Mouse (Mus musculus) heart, postnatal 25 days (tissue): ENCODE data around the gene Ifnk. TPM values are rescaled to one million over a fixed set of nuclear protein-coding genes. Genes with fewer than 3 reads are reported as not detected.

Experiments used
- DNase-seq: peaks from one replicate; pipeline ENCODE4 v3.0.0; 2022; ENCODE audit warnings: low spot score
- intact Hi-C: fragments of 180-260 bp; cut with DNase I; formaldehyde crosslinking; loops from one replicate; pipeline ENCODE4 v1.15.1; 2025
- total RNA-seq, 2 experiments: library from RNA; stranded (reverse); gene quantifications; 2 replicates each; pipeline ENCODE4 v1.2.3; 2021

Ifnk gene
- total RNA-seq, 2 experiments from 2014 or later, result not detected

GRCm38 (mm10) chr4:35136996-35137395 lies 14.9 kb upstream of the Ifnk start:
- DNase-seq, result no peak
- intact Hi-C loops, result no loop called here

GRCm38 (mm10) chr4:35138077-35138476 lies 13.8 kb upstream of the Ifnk start:
- no peak for DNase-seq
- intact Hi-C loops, result no loop called here

GRCm38 (mm10) chr4:35140317-35140716 lies 11.5 kb upstream of the Ifnk start:
- no peak for DNase-seq
- intact Hi-C loops, result no loop called here

DNA sequence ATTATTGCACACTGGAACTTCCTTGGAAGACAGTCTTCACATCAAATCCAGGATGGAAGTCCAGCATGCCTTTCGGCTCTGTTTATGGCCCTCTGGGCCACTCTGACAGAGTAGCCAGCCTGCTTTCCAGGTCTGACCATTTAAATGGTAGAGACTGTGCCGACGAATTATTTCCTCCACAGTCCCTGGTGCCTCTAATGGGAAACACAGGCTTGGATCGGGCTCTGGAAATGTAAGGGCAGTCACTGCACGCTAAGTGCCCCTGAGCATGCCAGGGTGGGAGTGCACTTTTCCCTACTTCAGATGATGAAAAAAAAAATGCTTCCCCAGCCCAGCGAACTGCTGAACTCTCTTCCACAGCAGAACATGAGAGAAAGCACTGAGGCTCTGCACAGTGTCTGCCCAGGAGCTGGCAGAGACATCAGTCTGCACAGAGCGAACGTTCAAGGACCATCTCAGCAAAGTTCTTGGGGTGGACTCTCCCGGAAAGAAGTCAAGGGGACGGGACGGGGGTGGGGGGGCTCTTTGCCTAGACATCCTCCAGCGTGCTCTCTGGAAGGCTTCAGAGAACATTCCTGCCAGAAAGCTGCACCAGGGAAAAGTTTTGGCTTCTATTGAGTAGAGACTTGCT lies 8.3 kb upstream of the Ifnk start:
- DNase-seq, result no peak
- intact Hi-C loops, result no loop called here

- no peak for DNase-seq
- intact Hi-C loops, result no loop called here
Observed at GRCm38 (mm10) chr4:35145726-35146125, 6.1 kb upstream of the Ifnk start.

DNA sequence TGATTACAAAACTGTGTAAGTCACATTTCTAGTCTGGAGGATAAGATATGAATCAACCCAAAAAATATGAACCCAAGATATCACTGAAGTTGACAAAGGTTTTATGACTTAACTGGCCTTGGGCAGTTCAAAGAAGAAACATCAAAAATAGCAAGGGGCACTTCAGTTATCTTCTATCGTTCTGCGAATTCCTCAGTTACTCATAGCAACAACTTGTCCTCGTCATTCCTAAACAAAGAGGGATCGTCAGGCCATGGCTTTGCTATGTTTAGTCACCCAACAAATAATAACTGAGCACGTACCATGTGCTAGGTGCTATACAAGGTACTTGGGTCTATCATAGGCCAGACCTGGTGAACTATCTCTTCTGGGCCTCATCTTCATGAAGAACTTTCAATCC lies 5.3 kb upstream of the Ifnk start:
- intact Hi-C loops, result no loop called here
- no peak for DNase-seq

- intact Hi-C loops, result no loop called here
- no peak for DNase-seq
Observed at GRCm38 (mm10) chr4:35148326-35148725, 3.5 kb upstream of the Ifnk start.

DNA sequence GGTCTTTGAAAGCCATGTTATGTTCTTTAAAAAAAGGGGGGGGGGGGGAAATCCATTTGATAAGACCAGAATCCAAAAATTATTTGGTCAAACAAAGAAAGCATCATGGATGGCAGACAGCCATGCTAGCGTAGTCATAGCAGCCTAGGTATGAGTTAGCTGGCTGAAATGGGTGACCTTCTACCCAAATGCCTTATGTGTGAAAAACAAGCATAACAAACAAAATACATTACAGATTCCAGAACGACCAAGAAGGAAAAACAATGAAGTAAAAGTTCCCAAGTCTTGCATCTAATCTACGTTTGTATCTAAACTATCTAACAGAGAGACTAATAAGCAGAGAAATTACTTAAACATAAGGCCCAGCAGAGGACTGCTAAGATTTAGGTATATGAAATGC lies 1.1 kb upstream of the Ifnk start:
- no peak for DNase-seq
- intact Hi-C loops, result no loop called here

GRCm38 (mm10) chr4:35154051-35154450 lies 2.2 kb downstream of the Ifnk start:
- intact Hi-C loops, result no loop called here
- no peak for DNase-seq

DNA sequence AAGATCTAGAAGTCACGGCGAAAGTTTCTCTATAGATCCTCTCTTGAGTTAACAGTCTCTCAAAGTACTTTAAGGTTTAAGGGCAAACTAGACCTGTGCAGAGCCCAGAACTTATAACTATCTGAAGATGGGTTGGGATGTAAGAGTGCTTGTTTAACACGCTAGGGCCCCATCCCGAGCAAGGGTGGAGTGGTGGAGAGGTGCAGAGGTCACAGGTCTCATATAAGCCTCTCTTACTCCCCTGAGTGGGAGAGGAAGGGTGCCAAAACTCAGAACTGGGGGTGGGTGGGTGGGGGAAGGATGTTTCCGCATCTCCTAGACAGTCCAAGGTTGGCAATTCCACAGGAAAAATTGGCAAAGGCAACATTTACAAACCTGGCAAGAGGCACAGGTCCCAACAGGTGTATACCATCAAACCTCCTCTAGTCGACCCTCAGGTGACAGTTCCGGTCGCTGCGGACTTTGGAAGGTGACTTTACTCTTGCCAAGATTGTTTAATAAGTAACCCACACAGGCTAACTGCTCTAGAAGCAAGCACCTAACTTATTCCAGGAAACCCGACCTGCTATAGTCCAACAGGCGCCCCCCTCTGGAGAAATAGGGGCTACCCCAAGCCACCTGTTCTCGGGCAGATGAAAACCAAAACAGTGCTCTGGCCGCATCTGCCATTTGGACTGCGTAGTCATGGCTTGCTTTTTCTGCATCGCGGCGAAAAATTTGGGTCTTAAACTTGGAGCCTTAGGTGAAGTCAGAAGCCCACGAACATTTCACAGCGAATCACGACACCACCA lies 3.5 kb downstream of the Ifnk start:
- intact Hi-C loops, result no loop called here
- DNase-seq, result no peak

- intact Hi-C loops, result no loop called here
- DNase-seq, result peak; percentile 25
Observed at GRCm38 (mm10) chr4:35156149-35156611, 4.3 kb downstream of the Ifnk start.

DNA sequence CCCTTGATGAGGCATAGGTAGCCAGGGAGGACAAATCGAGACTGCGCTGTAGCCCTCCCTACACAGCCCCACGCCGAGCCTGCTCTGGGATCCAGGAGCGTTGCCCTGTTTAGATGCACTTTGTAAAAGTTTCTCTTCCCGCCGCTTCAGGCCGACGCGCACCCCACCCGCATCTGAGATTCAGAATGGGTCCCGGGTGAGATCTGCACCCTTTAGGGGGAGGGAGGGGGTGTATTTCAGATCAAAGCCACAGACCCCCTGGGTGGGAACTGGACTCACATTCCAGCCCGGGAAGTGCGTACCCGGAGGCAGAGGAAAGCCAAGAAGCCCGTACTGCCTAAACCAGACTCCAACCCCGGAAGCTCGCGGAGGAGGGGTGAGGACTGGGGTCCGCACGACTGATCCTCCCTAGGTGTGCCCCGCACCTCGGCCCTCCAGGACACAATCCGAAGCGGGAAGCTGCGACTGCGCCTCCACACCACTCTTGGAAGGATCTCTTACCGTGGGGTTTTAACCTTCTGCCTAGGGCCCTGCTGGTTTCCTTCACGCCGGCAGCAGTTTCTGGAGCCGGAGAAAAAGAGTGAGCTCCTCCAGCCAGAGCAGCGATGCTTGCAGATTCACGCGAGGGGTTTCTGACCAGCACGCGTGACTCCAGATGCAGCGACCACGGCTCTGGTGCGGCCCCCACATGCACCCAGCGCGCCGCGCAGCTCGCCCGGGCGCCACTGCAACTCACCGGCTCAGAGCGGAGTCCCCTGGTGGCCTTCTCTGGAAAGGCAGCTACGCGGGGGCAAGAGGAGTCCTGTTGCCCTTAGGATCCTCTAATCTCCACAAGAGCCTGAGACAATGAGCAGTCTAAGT lies 5.1 kb downstream of the Ifnk start, which contains the start of gene Mob3b:
TSS of gene Mob3b (minus strand) at position 734 of the 861 bp plus-strand sequence.
- intact Hi-C loops, result loop anchor here (1.0 kb wide), 1 partner anchor 199 kb away; no protein-coding TSS in a partner anchor
- DNase-seq, result peak; percentile 58

- intact Hi-C loops, result loop anchor here (1.0 kb wide), 1 partner anchor 200 kb away; no protein-coding TSS in a partner anchor
- DNase-seq, result no peak
Observed at GRCm38 (mm10) chr4:35157815-35158214, 6.0 kb downstream of the Ifnk start.

DNA sequence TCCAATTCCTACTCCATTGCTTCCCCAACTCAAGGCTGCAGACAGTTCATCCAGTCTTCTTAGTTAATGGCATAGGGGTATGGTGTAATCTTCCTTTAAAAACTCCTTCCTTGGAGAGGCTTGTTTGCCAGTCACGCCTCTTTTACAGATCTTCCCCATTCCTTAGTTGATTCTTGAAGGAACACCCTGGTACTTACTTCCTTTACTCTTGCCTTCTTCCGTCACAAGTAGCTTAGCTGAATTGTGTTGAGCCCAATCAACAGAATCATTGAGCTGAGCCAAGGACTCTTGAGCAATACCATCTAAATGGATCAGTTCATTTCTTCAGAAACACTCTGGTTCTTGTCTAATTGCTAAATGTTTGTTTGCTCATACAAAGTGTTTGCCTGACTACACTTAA lies 13.4 kb downstream of the Ifnk start:
- DNase-seq, result no peak
- intact Hi-C loops, result no loop called here

GRCm38 (mm10) chr4:35165947-35166346 lies 14.1 kb downstream of the Ifnk start:
- intact Hi-C loops, result no loop called here
- DNase-seq, result no peak

- no peak for DNase-seq
- intact Hi-C loops, result no loop called here
Observed at GRCm38 (mm10) chr4:35167855-35168254, 16.0 kb downstream of the Ifnk start.

DNA sequence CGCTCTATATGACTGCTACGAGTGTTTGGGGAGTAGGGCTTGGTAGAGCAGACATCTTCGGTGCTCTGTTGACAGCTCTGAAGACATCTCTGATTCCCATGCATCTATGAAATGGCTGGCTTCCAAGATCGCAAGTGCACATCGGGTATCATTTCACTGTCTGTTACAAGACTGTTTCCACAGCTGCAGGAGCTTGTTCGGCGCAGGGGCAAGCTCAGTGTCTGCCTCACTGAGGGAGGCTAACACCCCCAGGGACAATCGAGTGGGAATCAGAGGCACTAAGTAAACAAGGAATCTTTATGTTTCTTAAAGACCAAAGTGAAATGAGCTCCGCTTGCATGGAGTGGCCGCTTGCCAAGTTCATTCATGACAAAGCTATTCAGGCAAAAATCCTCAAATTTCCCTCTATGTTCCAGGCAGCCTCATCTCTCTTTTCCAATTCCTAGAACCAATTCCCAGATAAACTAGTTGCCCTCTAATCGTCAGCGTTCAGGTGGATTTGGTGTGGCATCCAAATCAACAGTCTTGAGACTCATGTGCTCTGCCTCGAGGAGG lies 17.8 kb downstream of the Ifnk start:
- no peak for DNase-seq
- intact Hi-C loops, result no loop called here

GRCm38 (mm10) chr4:35172471-35172870 lies 20.6 kb downstream of the Ifnk start:
- intact Hi-C loops, result no loop called here
- no peak for DNase-seq

GRCm38 (mm10) chr4:35173551-35173950 lies 21.7 kb downstream of the Ifnk start:
- intact Hi-C loops, result no loop called here
- DNase-seq, result no peak

GRCm38 (mm10) chr4:35175566-35175965 lies 23.7 kb downstream of the Ifnk start:
- DNase-seq, result no peak
- intact Hi-C loops, result no loop called here
